Mouse (Mus musculus): Measurements from ENCODE around the gene Gfpt2. TPM values are rescaled to one million over a fixed set of nuclear protein-coding genes. Genes with fewer than 3 reads are reported as not detected.
"Not testable (repeated sequence)": the region's sequence is repeated elsewhere in the genome, so short reads cannot be mapped to it uniquely, and the experiment has no call there.

The Gfpt2 gene
- polyA plus RNA-seq, 1 experiment, result not detected

GRCm38 (mm10) chr11:49764639-49765299 lies 29.2 kb upstream of the Gfpt2 start:
- Histone ChIP-seq H3K4me1 (ENCODE audit: control insufficient read depth, insufficient read depth, low read length) (peaks cover 7% of the 10 kb centered on the region), H3K27ac (ENCODE audit: insufficient read depth, low read depth, low read length) (no peak overlapping the region), H3K4me3 (ENCODE audit: insufficient read depth, low read length) (no peak overlapping the region)
- TF ChIP-seq POLR2A (IDR thresholded peaks at IDR 0.05; ENCODE audit: borderline replicate concordance, low read depth, low read length) (no peak), CTCF (IDR thresholded peaks at IDR 0.05; ENCODE audit: low read depth, low read length) (no peak)

- H3K4me1 ChIP-seq (ENCODE audit: control insufficient read depth, insufficient read depth, low read length), result peaks cover 7% of the 10 kb centered on the region
- TF ChIP-seq CTCF (IDR thresholded peaks at IDR 0.05; ENCODE audit: low read depth, low read length) (no peak), POLR2A (IDR thresholded peaks at IDR 0.05; ENCODE audit: borderline replicate concordance, low read depth, low read length) (no peak)
- H3K27ac ChIP-seq (ENCODE audit: insufficient read depth, low read depth, low read length), result no peak overlapping the region
- H3K4me3 ChIP-seq (ENCODE audit: insufficient read depth, low read length), result no peak overlapping the region
Measured at GRCm38 (mm10) chr11:49765377-49766136, 28.4 kb upstream of the Gfpt2 start.

- no peak overlapping the region for H3K27ac ChIP-seq (ENCODE audit: insufficient read depth, low read depth, low read length)
- peaks cover 7% of the 10 kb centered on the region for H3K4me1 ChIP-seq (ENCODE audit: control insufficient read depth, insufficient read depth, low read length)
- TF ChIP-seq POLR2A (IDR thresholded peaks at IDR 0.05; ENCODE audit: borderline replicate concordance, low read depth, low read length) (no peak), CTCF (IDR thresholded peaks at IDR 0.05; ENCODE audit: low read depth, low read length) (no peak)
- H3K4me3 ChIP-seq (ENCODE audit: insufficient read depth, low read length), result no peak overlapping the region
Measured at GRCm38 (mm10) chr11:49766137-49766411, 27.9 kb upstream of the Gfpt2 start.

GRCm38 (mm10) chr11:49767497-49767896 lies 26.5 kb upstream of the Gfpt2 start:
- H3K27ac ChIP-seq (ENCODE audit: insufficient read depth, low read depth, low read length); H3K4me1 ChIP-seq (ENCODE audit: control insufficient read depth, insufficient read depth, low read length); H3K4me3 ChIP-seq (ENCODE audit: insufficient read depth, low read length): not testable (repeated sequence)

- Histone ChIP-seq H3K4me3 (ENCODE audit: insufficient read depth, low read length) (no peak overlapping the region), H3K4me1 (ENCODE audit: control insufficient read depth, insufficient read depth, low read length) (peaks cover 4% of the 10 kb centered on the region), H3K27ac (ENCODE audit: insufficient read depth, low read depth, low read length) (no peak overlapping the region)
- no peak for TF ChIP-seq CTCF (IDR thresholded peaks at IDR 0.05; ENCODE audit: low read depth, low read length)
- no peak for TF ChIP-seq POLR2A (IDR thresholded peaks at IDR 0.05; ENCODE audit: borderline replicate concordance, low read depth, low read length)
Measured at GRCm38 (mm10) chr11:49768781-49769180, 25.2 kb upstream of the Gfpt2 start.

GRCm38 (mm10) chr11:49770676-49771550 lies 23.1 kb upstream of the Gfpt2 start:
- Histone ChIP-seq H3K27ac (ENCODE audit: insufficient read depth, low read depth, low read length) (no peak overlapping the region), H3K4me3 (ENCODE audit: insufficient read depth, low read length) (no peak overlapping the region), H3K4me1 (ENCODE audit: control insufficient read depth, insufficient read depth, low read length) (no peaks in the 10 kb centered on the region)
- TF ChIP-seq POLR2A (IDR thresholded peaks at IDR 0.05; ENCODE audit: borderline replicate concordance, low read depth, low read length) (no peak), CTCF (IDR thresholded peaks at IDR 0.05; ENCODE audit: low read depth, low read length) (no peak)

- Histone ChIP-seq H3K4me1 (ENCODE audit: control insufficient read depth, insufficient read depth, low read length) (no peaks in the 10 kb centered on the region), H3K4me3 (ENCODE audit: insufficient read depth, low read length) (no peak overlapping the region), H3K27ac (ENCODE audit: insufficient read depth, low read depth, low read length) (no peak overlapping the region)
- TF ChIP-seq CTCF (IDR thresholded peaks at IDR 0.05; ENCODE audit: low read depth, low read length) (no peak), POLR2A (IDR thresholded peaks at IDR 0.05; ENCODE audit: borderline replicate concordance, low read depth, low read length) (no peak)
Measured at GRCm38 (mm10) chr11:49772251-49772650, 21.7 kb upstream of the Gfpt2 start.

GRCm38 (mm10) chr11:49774894-49775293 lies 19.1 kb upstream of the Gfpt2 start:
- H3K4me1 ChIP-seq (ENCODE audit: control insufficient read depth, insufficient read depth, low read length), result no peaks in the 10 kb centered on the region
- H3K27ac ChIP-seq (ENCODE audit: insufficient read depth, low read depth, low read length), result no peak overlapping the region
- TF ChIP-seq POLR2A (IDR thresholded peaks at IDR 0.05; ENCODE audit: borderline replicate concordance, low read depth, low read length) (no peak), CTCF (IDR thresholded peaks at IDR 0.05; ENCODE audit: low read depth, low read length) (no peak)
- no peak overlapping the region for H3K4me3 ChIP-seq (ENCODE audit: insufficient read depth, low read length)

- TF ChIP-seq CTCF (IDR thresholded peaks at IDR 0.05; ENCODE audit: low read depth, low read length), result no peak
- no peak for TF ChIP-seq POLR2A (IDR thresholded peaks at IDR 0.05; ENCODE audit: borderline replicate concordance, low read depth, low read length)
- Histone ChIP-seq H3K4me3 (ENCODE audit: insufficient read depth, low read length) (no peak overlapping the region), H3K4me1 (ENCODE audit: control insufficient read depth, insufficient read depth, low read length) (no peaks in the 10 kb centered on the region), H3K27ac (ENCODE audit: insufficient read depth, low read depth, low read length) (no peak overlapping the region)
Measured at GRCm38 (mm10) chr11:49778844-49779243, 15.1 kb upstream of the Gfpt2 start.

Measured in bone marrow macrophage, adult 2 months (primary cell).